22 mouse cellular contexts compared by ENCODE assay signal in genomic region chr17:17548958-17549357, GRCm38 (mm10).
"Had no signal": no experiment of that assay in that cellular context is flagged by ENCODE, and none has a peak within 500 bp of the region (broad histone marks: within the 10 kb centered on the region; RNA-seq: fewer than 3 reads in every experiment).

No protein-coding gene starts in this region.

- H3K4me3 ChIP-seq: liver, embryonic 15.5 days; lung, embryonic 15.5 days; megakaryocyte, embryonic 14.5 days; midbrain, embryonic 13.5 days; midbrain, embryonic 15.5 days; neural tube, embryonic 12.5 days; stomach, embryonic 15.5 days had no signal

- H3K4me1 ChIP-seq: liver, embryonic 15.5 days; lung, embryonic 15.5 days; midbrain, embryonic 13.5 days; midbrain, embryonic 15.5 days; neural tube, embryonic 12.5 days; stomach, embryonic 15.5 days had no signal

- H3K9ac ChIP-seq: liver, embryonic 15.5 days; liver, postnatal 0 days; lung, embryonic 15.5 days; midbrain, embryonic 13.5 days; midbrain, embryonic 15.5 days; neural tube, embryonic 12.5 days; stomach, embryonic 15.5 days had no signal

- H3K27me3 ChIP-seq: liver, embryonic 15.5 days; lung, embryonic 15.5 days; megakaryocyte, embryonic 14.5 days; midbrain, embryonic 13.5 days; midbrain, embryonic 15.5 days; neural tube, embryonic 12.5 days; stomach, embryonic 15.5 days had no signal

- H3K27ac ChIP-seq: liver, embryonic 15.5 days; lung, embryonic 15.5 days; macrophage; midbrain, embryonic 13.5 days; midbrain, embryonic 15.5 days; neural tube, embryonic 12.5 days; stomach, embryonic 15.5 days; stomach, postnatal 0 days had no signal

- ATAC-seq: liver, postnatal 0 days; lung, postnatal 0 days; midbrain, embryonic 13.5 days; midbrain, embryonic 15.5 days had no signal

- H3K9me3 ChIP-seq: liver, embryonic 15.5 days; lung, embryonic 15.5 days; megakaryocyte, embryonic 14.5 days; midbrain, embryonic 13.5 days; midbrain, embryonic 15.5 days; neural tube, embryonic 12.5 days; stomach, embryonic 15.5 days had no signal

- H3K4me2 ChIP-seq: liver, embryonic 15.5 days; lung, embryonic 15.5 days; midbrain, embryonic 11.5 days; midbrain, embryonic 13.5 days; midbrain, embryonic 15.5 days; neural tube, embryonic 12.5 days; stomach, embryonic 15.5 days had no signal

- H3K36me3 ChIP-seq: midbrain, embryonic 15.5 days had no signal

- DNase-seq: liver, postnatal 0 days; lung, adult 2 months; lung, postnatal 14 days; lung, postnatal 36 days; right cerebral cortex, adult 18-20 months; right cerebral cortex, postnatal 25 days; right cerebral cortex, postnatal 4 days; spleen, adult 18-20 months; thymus, adult 2 months; thymus, postnatal 25 days; thymus, postnatal 4 days had no signal
